Mouse (Mus musculus): ENCODE measurements at regions not wholly inside any gene's neighbourhood (a gene's known extent, or its start where the extent isn't known, plus 50 kb on each side); places are given as distances from the start of the nearest gene placed in this dataset.

- DNase-seq (ENCODE audit: low spot score in 2 of 2): no peak
Measured at GRCm38 (mm10) chr4:82161818-82162217, 543.7 kb downstream of the Nfib start.

DNA sequence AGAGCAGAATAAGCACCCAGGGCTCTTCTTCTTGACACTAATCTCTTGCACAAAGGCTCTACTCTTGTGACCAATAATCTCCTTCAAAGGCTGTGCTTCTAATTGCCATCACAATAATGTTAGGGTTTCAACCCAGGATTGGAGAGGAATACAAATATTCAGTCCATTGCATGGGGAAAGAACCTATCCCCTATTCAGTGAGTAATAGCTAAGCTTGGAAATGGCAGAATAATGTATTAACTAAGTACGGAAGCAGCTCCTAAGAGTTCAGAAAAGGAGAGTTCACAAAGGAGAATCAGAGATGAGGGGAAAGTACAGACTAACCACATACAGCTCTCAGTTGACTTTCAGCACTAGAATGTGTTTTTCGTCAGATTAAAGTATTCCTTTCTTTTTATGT lies 544.3 kb downstream of the Nfib start:
- no peak for DNase-seq (ENCODE audit: low spot score in 2 of 2)

DNA sequence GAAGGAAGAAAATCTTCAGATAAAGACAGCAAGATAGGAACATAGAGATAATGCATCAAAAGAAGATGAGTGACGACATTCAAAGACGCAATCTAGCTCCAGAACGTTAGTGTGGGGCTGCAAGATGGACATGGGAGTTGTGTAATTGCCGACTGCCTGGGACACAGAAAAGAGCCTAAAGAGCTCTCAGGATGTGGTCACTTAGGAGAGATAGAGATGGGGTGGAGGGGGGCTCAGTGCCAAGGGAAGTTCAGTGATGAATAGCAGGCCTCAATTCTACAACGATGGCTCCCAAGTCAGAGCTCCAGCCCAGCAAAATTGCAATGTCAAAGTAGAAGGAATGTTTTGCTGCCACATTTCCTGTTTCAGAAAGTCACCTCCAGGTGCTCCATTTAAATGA lies 545.3 kb downstream of the Nfib start:
- DNase-seq (ENCODE audit: low spot score in 2 of 2): no peak

DNA sequence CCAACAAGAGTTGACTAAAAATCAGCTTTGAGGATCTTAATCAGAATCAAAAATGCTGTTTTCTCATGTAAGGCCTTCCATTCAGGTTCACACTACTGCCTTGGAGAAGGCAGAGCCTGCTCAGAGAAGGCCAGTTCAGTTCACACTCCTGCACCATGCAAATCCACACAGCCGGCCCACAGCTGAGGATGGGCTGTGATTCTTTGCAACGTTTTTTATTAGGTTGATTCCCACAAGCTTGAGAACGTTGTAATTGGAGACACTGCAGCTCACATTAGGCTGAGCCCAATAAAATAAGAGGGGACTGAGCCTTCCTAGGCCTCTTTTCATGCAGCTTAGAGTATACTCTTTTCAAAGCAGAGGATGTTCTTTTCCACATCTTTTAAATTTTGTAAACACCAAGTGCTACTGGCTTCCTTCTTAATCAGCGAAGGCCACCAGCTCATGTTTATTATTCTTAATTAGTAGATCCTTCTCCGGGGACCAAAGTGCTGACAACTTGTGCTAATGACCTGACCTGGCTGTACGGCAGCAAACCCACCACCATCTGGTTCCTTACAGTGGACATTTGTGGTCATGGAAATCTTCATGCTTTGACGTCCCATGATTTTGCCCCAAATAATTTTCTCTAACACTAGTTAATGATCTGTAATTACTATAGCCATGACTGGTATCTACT lies 549.8 kb downstream of the Nfib start:
- no peak for DNase-seq (ENCODE audit: low spot score in 2 of 2)

- peak in 1 of 2 experiments; percentile 25 for DNase-seq (ENCODE audit: low spot score in 2 of 2)
Measured at GRCm38 (mm10) chr4:82154021-82154555, 551.5 kb downstream of the Nfib start.

DNA sequence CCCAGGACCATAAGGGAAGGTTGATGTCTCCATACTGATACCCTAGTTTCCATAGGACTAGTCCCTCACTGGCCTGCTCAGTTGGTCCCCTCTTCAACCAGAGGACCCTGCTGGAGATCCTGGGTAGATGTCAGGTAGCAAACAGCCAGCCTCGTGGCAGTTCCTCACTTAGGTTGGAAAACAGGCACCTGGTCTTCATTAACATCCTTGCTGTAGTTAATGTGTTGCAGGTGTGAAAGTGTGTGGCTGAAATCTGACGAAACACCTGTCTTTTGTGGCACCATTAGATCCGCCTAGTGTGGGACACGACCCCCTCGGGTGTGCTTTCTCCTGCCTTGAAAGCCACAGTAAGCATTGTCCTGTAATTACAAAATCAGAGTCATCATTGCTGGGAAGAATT lies 551.9 kb downstream of the Nfib start:
- no peak for DNase-seq (ENCODE audit: low spot score in 2 of 2)

DNA sequence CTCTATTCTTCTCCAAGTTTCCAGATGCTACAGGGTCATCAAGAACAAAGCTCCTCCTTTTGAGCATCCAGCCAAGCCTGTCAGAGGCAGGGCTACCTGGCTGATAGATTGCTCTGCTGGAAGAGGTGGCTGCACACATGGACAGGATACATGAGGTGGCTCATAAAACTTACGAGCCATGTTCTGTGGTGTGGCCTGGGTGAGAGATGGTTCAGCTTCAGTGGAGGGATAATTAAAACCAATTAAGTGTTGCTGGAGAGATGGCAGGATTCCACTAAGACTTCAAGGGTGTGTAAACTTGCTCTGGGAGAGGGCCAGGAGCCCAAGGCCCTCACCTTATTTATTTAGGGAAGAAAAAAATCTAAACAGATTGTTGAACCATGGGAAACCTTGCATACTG lies 555.6 kb downstream of the Nfib start:
- DNase-seq (ENCODE audit: low spot score in 2 of 2): no peak

DNA sequence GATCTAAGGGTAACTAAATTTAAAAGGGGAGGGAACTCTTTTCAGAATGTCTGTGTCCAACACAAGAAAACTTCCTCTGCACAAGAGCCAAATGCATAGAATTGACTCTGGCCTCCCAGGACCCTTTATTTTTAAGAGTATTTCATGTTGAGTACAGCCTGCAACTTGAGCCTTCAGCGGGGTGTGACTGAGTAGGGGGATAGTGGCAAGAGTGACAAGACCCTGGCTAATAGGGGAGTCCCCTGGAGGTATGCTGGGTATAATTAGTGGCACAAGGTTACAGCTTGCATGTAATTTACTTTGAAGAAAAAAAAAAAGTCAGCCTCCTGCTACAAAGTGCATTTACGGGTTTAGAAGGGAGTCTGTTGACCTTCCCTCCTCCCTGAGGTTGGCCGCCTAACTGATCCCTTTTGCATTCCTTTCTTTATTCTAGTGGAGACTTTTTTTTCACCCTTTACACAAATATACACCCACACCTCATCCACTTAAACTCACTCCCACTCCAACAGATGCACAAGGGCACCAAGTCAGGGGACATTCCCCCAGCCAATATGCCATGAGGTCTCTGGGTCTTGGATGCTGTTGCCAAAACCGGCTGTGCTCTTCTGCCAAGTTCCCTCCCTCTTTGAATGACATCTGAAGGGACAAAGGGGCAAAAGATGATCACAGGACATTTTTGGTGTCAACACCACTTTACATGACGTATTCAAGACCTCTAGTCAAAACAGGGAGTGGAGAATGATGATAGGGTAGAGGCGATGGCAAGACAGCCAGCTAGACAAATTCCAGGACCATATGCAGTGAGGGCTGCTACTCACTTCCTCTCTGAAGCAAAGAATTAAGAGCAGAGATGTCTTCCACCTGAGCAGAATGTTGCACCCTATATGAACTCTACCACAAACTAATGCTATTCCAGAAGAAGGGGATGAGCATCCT lies 557.2 kb downstream of the Nfib start:
- DNase-seq (ENCODE audit: low spot score in 2 of 2): no peak

DNA sequence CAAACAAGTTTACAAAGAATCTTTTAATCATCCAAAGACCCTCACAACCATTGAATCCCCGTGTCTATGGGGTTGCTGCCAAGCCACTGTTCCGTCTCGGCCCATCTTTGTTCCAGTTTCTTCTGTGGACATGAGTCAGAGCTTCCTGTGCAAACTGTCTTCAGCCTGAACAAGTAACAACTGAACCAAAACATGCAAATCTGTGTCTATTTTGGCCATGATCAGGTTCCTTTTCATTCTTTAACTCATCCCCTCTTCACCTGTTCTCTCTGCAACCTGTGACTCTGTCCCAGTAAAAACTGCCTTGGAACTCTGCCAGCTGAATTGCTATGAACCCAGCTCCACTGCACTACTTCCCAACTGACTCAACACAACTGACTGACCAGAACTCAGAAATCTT lies 563.2 kb downstream of the Nfib start:
- no peak for DNase-seq (ENCODE audit: low spot score in 2 of 2)

GRCm38 (mm10) chr4:82139806-82140205 lies 565.7 kb downstream of the Nfib start:
- DNase-seq (ENCODE audit: low spot score in 2 of 2): no peak

- DNase-seq (ENCODE audit: low spot score in 2 of 2): no peak
Measured at GRCm38 (mm10) chr4:82139016-82139415, 566.5 kb downstream of the Nfib start.

DNA sequence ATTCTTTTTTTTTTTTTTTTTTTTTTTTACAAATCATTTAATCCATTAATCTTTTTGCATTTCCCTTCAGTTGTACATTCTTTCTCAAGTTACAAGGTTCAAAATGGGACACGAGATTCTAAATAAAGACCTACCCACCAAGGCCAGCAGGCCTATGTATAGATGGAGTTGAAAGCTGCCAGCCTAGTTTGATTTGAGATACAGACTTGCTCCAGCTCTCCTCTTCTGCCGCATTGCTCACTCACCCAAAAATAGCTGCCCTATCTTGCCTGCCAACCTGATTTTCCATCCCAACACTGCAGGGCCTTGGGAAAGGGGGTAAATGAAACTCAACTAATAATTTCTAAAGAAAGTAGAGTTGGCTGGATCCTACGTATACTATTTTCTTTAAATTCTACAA lies 572.7 kb downstream of the Nfib start:
- DNase-seq (ENCODE audit: low spot score in 2 of 2): no peak

GRCm38 (mm10) chr4:82132326-82132725 lies 573.2 kb downstream of the Nfib start:
- no peak for DNase-seq (ENCODE audit: low spot score in 2 of 2)

- no peak for DNase-seq (ENCODE audit: low spot score in 2 of 2)
Measured at GRCm38 (mm10) chr4:82129471-82129870, 576.1 kb downstream of the Nfib start.

DNA sequence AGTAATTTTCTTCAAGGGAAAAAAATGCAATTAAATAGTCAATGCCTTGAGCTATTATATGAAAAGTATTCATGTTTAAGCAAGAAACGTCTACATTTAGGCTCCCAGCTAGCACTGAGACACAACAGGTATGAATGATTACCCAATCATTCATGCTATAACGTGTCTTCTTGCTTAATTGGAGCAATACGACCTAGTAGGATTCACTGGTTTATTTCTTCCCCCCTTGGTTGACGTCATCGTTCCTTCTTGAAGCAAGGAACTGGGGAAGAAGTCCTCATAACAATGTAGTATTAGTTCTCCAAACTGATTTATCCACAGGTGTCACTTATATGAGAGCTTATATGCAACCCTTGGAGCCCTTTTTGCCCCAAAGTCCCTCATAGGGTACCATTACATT lies 581.8 kb downstream of the Nfib start:
- no peak for DNase-seq (ENCODE audit: low spot score in 2 of 2)

- no peak for DNase-seq (ENCODE audit: low spot score in 2 of 2)
Measured at GRCm38 (mm10) chr4:82123101-82123500, 582.4 kb downstream of the Nfib start.

DNA sequence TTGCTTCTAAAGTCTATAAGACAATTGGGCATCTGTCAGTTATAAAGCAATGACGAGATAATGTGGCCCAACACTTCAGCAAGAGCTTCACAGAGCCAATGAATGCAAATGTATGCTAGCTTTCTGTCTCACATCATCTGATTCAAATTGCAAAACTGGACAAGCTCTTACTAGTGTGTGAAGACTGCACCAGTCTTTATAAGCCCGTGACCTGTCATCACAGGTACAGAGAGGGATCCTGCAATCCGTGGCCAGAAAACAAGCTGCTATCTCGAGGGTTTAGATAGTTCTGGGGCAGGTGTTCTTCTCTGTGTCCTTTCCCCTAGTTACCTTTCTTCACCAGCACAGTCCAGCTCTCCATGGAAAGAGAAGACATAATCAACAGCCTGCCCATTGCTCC lies 584.8 kb downstream of the Nfib start:
- DNase-seq (ENCODE audit: low spot score in 2 of 2): no peak

GRCm38 (mm10) chr4:82120326-82120725 lies 585.2 kb downstream of the Nfib start:
- DNase-seq (ENCODE audit: low spot score in 2 of 2): no peak

GRCm38 (mm10) chr4:82101837-82102236 lies 603.7 kb downstream of the Nfib start:
- DNase-seq (ENCODE audit: low spot score in 2 of 2): no peak

DNA sequence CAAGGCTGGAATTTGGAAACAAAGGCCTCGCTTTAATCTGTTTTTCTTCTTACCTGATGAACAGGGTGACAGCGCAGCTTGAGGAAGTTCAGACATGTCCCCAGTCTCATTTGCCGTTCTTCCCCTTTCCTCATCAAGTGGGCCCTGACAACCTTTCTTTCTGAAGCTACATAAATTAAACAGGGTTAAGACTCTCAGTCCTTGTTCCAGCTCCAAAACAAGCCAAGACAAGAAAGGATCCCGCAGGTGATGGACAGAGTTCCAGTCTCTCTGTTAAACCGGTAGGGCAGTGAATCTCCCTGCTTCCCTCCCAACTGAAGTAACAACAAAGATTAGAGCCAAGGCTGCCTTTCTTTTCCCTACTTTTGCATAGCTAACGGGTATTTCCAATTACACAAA lies 605.6 kb downstream of the Nfib start:
- no peak for DNase-seq (ENCODE audit: low spot score in 2 of 2)

- peak in 1 of 2 experiments; percentile 24 for DNase-seq (ENCODE audit: low spot score in 2 of 2)
Measured at GRCm38 (mm10) chr4:82098986-82099969, 606.3 kb downstream of the Nfib start.

All from layer of hippocampus, postnatal 14 days (tissue).